In the genomic region with DNA sequence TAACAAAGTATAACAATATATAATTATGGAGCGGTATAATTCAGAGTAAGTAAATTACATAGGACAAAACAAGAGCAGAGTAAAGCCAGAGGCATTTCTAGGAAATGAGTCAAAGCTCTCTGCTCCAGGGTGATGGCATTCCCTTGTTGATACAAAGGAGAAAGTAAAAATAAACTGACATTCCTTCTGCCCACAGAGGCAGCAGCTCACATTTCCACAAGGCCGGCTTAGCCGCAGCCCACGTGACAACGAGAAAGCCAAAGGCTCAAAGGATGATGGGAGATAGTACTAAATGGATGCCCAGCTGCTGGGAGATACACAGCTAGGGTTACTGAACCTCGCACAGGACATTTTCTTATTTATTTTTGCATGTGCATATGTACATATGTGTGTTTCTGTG, we compare ENCODE assay signal across 7 mouse cellular contexts. TPM values are rescaled to one million over a fixed set of nuclear protein-coding genes. Genes with fewer than 3 reads are reported as not detected.
A peak's percentile ranks its signal among the peaks of the same experiment; 100 is the strongest.
DNase-seq lines count a peak whose midpoint lies in the region; ATAC-seq and TF ChIP-seq lines count a peak whose summit lies in the region.

No protein-coding gene starts in this region.

- H3K79me3 ChIP-seq in C2C12 (ENCODE audit: low read depth) = no peaks in the 10 kb centered on the region

- no peak overlapping the region for H3K9ac ChIP-seq in heart, embryonic 11.5 days (ENCODE audit: low read depth, low read length)
- H3K9ac ChIP-seq in lung, embryonic 15.5 days = no peak overlapping the region
- H3K9ac ChIP-seq in midbrain, embryonic 14.5 days (replicated peaks; ENCODE audit: low read length) = no peak overlapping the region

- ATAC-seq in heart, embryonic 11.5 days (replicated peaks; ENCODE audit: insufficient number of reproducible peaks, low FRiP score, low TSS enrichment) = no peak; the same call in 1 of the 2 replicates
- peak; percentile 41; the same call in 1 of the 2 replicates for ATAC-seq in lung, embryonic 15.5 days (ENCODE audit: borderline replicate concordance, extremely low read depth, low FRiP score, low TSS enrichment)
- no peak for ATAC-seq in midbrain, embryonic 14.5 days (ENCODE audit: low FRiP score, low TSS enrichment)

- no peak overlapping the region for H3K4me3 ChIP-seq in C2C12 (ENCODE audit: insufficient read depth, poor library complexity, severe bottlenecking)
- H3K4me3 ChIP-seq in heart, embryonic 11.5 days (ENCODE audit: low read depth, low read length) = no peak overlapping the region
- H3K4me3 ChIP-seq in lung, embryonic 15.5 days = no peak overlapping the region
- H3K4me3 ChIP-seq in layer of hippocampus, adult 2 months = no peak overlapping the region
- H3K4me3 ChIP-seq in midbrain, embryonic 14.5 days (replicated peaks; ENCODE audit: low read depth, low read length) = no peak overlapping the region

- no peaks in the 10 kb centered on the region for H3K36me3 ChIP-seq in C2C12 (ENCODE audit: control insufficient read depth, insufficient read depth)
- peaks cover 8% of the 10 kb centered on the region for H3K36me3 ChIP-seq in heart, embryonic 11.5 days (ENCODE audit: control insufficient read depth, insufficient read depth, low read length)
- H3K36me3 ChIP-seq in lung, embryonic 15.5 days = peaks cover 16% of the 10 kb centered on the region; the same call in 1 of the 2 replicates
- H3K36me3 ChIP-seq in midbrain, embryonic 14.5 days (ENCODE audit: control insufficient read depth, insufficient read depth, low read length) = peaks cover 31% of the 10 kb centered on the region

- no peaks in the 10 kb centered on the region for H3K79me2 ChIP-seq in C2C12 (ENCODE audit: control insufficient read depth, insufficient read depth)

- no peaks in the 10 kb centered on the region for H3K9me3 ChIP-seq in heart, embryonic 11.5 days (replicated peaks; ENCODE audit: control insufficient read depth, low read length)
- H3K9me3 ChIP-seq in lung, embryonic 15.5 days = no peaks in the 10 kb centered on the region
- no peaks in the 10 kb centered on the region for H3K9me3 ChIP-seq in midbrain, embryonic 14.5 days (ENCODE audit: control insufficient read depth, low read length)

- H3K4me2 ChIP-seq in heart, embryonic 11.5 days = no peak overlapping the region
- 0 out of 2 replicates have a peak overlapping the region, but pooled peaks have one; percentile 1 for H3K4me2 ChIP-seq in lung, embryonic 15.5 days
- H3K4me2 ChIP-seq in midbrain, embryonic 14.5 days (ENCODE audit: low read length) = no peak overlapping the region

- H3ac ChIP-seq in C2C12 (ENCODE audit: control insufficient read depth, insufficient read length, low read depth) = no peak overlapping the region

- WGBS in heart, embryonic 11.5 days (ENCODE audit: insufficient replicate concordance) = 28% methylated on average over 6 of the region's 6 CpGs
- WGBS in lung, embryonic 15.5 days = 16% methylated on average over 6 of the region's 6 CpGs
- WGBS in midbrain, embryonic 14.5 days = 82% methylated on average over 6 of the region's 6 CpGs

- no peaks in the 10 kb centered on the region for H3K27me3 ChIP-seq in C2C12 (ENCODE audit: control insufficient read depth, insufficient read depth, insufficient read length)
- H3K27me3 ChIP-seq in heart, embryonic 11.5 days (ENCODE audit: control insufficient read depth, insufficient read depth, low read length) = no peaks in the 10 kb centered on the region
- H3K27me3 ChIP-seq in lung, embryonic 15.5 days = no peaks in the 10 kb centered on the region
- H3K27me3 ChIP-seq in midbrain, embryonic 14.5 days (ENCODE audit: control insufficient read depth, insufficient read depth, low read length) = no peaks in the 10 kb centered on the region

- peaks cover 15% of the 10 kb centered on the region for H3K4me1 ChIP-seq in heart, embryonic 11.5 days (ENCODE audit: control insufficient read depth, insufficient read depth, low read length)
- peaks cover 29% of the 10 kb centered on the region for H3K4me1 ChIP-seq in lung, embryonic 15.5 days
- no peaks in the 10 kb centered on the region for H3K4me1 ChIP-seq in midbrain, embryonic 14.5 days (ENCODE audit: control insufficient read depth, insufficient read depth, low read length)

- TF ChIP-seq CTCF in C2C12 (IDR thresholded peaks at IDR 0.05; ENCODE audit: control insufficient read depth, insufficient read depth, insufficient read length) = no peak
- no peak for TF ChIP-seq CTCF in layer of hippocampus, adult 2 months (conservative IDR thresholded peaks at IDR 0.05)

- H3K27ac ChIP-seq in heart, embryonic 11.5 days (ENCODE audit: low read depth, low read length) = peak overlapping the region; percentile 84
- peak overlapping the region; percentile 25; the same call in 1 of the 2 replicates for H3K27ac ChIP-seq in lung, embryonic 15.5 days
- no peak overlapping the region for H3K27ac ChIP-seq in layer of hippocampus, adult 2 months
- no peak overlapping the region for H3K27ac ChIP-seq in midbrain, embryonic 14.5 days (replicated peaks; ENCODE audit: low read depth, low read length)

- peak; percentile 30 for DNase-seq in ZHBTc4 (ENCODE audit: low read depth, low spot score)
- no peak for DNase-seq in cerebellum, adult 11-12 months
- DNase-seq in layer of hippocampus, adult 2 months (ENCODE audit: low spot score in 2 of 2) = no peak
- no peak for DNase-seq in midbrain, embryonic 14.5 days

TF ChIP-seq in C2C12, 6 proteins besides CTCF, POLR2A, EP300 and RAD21:
- TF ChIP-seq MYOG (IDR thresholded peaks at IDR 0.05; ENCODE audit: control insufficient read depth, extremely low read depth, insufficient read length) = no peak
- TF ChIP-seq MAX (IDR thresholded peaks at IDR 0.05) = peak; percentile 80
- TF ChIP-seq FOSL1 (IDR thresholded peaks at IDR 0.05; ENCODE audit: insufficient read depth, low read length, poor library complexity, severe bottlenecking) = peak; percentile 61
- TF ChIP-seq USF1 (IDR thresholded peaks at IDR 0.05; ENCODE audit: low read depth) = peak; percentile 100
- TF ChIP-seq CEBPB (IDR thresholded peaks at IDR 0.05; ENCODE audit: low read depth) = no peak
- no peak for TF ChIP-seq MYOD1 (IDR thresholded peaks at IDR 0.05; ENCODE audit: control insufficient read depth, insufficient read length, low read depth)

RNA-seq across cellular contexts. Expression of a gene that starts 24.1 kb away (rescaled TPM):
- polyA plus RNA-seq in C2C12 (2012; fragmentation: generic; extraction: Trizol) = 10.5 TPM
- 57.9 and 62.0 TPM in 2 replicates for polyA plus RNA-seq in heart, embryonic 11.5 days (2014; fragmentation: Nextera tagmentation; extraction: Ambion mirVana)
- polyA plus RNA-seq in lung, embryonic 15.5 days (2015; fragmentation: Nextera tagmentation; extraction: Ambion mirVana) = 137 and 141 TPM in 2 replicates
- total RNA-seq in layer of hippocampus, adult 2 months (2021) = 10 to 100 TPM; 14.3 to 14.7 TPM
- polyA plus RNA-seq in midbrain, embryonic 14.5 days (2014; fragmentation: Nextera tagmentation; extraction: Ambion mirVana) = 242 and 295 TPM in 2 replicates

RNA-seq across cellular contexts. Expression of a gene that starts 44.8 kb away (rescaled TPM):
- 12.4 TPM for polyA plus RNA-seq in C2C12 (2012; fragmentation: generic; extraction: Trizol)
- 15.6 and 18.9 TPM in 2 replicates for polyA plus RNA-seq in heart, embryonic 11.5 days (2014; fragmentation: Nextera tagmentation; extraction: Ambion mirVana)
- 14.0 and 14.3 TPM in 2 replicates for polyA plus RNA-seq in lung, embryonic 15.5 days (2015; fragmentation: Nextera tagmentation; extraction: Ambion mirVana)
- 1 to 10 TPM; 7.1 to 7.8 TPM for total RNA-seq in layer of hippocampus, adult 2 months (2021)
- polyA plus RNA-seq in midbrain, embryonic 14.5 days (2014; fragmentation: Nextera tagmentation; extraction: Ambion mirVana) = 5.8 and 7.0 TPM in 2 replicates

Comparison
In these comparisons a context has a peak if more than half of its experiments do, and no peak if none do; other contexts are left out.
1. H3K27ac ChIP-seq: peak in heart, embryonic 11.5 days (single experiment) and lung, embryonic 15.5 days (single experiment); none in layer of hippocampus, adult 2 months (single experiment) and midbrain, embryonic 14.5 days (single experiment).